Mouse (Mus musculus): ENCODE results near the gene Crybg3. TPM values are rescaled to one million over a fixed set of nuclear protein-coding genes. Genes with fewer than 3 reads are reported as not detected.
A peak's percentile ranks its signal among the peaks of the same experiment; 100 is the strongest.

Crybg3 gene
- polyA plus RNA-seq, 1 experiment from 2014 or later = 6.3 TPM

- Histone ChIP-seq H3K9me3 (ENCODE audit: control insufficient read depth, low read length) (no peaks in the 10 kb centered on the region), H3K27me3 (ENCODE audit: control insufficient read depth, insufficient read depth, low read length) (no peaks in the 10 kb centered on the region), H3K27ac (replicated peaks) (no peak overlapping the region), H3K9ac (ENCODE audit: low read length) (no peak overlapping the region), H3K4me2 (replicated peaks; ENCODE audit: low read depth) (no peak overlapping the region), H3K36me3 (ENCODE audit: control insufficient read depth, insufficient read depth, low read length) (peaks cover 9% of the 10 kb centered on the region), H3K4me1 (replicated peaks; ENCODE audit: control insufficient read depth, insufficient read depth) (no peaks in the 10 kb centered on the region), H3K4me3 (ENCODE audit: low read depth, low read length) (no peak overlapping the region)
- TF ChIP-seq EP300 (optimal IDR thresholded peaks at IDR 0.05) (no peak), CTCF (IDR thresholded peaks at IDR 0.05; ENCODE audit: low read depth) (no peak)
- 97% methylated on average over 3 of the region's 3 CpGs for WGBS
- DNase-seq (ENCODE audit: low spot score) = no peak
- ATAC-seq (ENCODE audit: low FRiP score, low TSS enrichment) = no peak
These were observed 101.6 kb downstream of the Crybg3 start for GRCm38 (mm10) chr16:59499180-59499579.

DNA sequence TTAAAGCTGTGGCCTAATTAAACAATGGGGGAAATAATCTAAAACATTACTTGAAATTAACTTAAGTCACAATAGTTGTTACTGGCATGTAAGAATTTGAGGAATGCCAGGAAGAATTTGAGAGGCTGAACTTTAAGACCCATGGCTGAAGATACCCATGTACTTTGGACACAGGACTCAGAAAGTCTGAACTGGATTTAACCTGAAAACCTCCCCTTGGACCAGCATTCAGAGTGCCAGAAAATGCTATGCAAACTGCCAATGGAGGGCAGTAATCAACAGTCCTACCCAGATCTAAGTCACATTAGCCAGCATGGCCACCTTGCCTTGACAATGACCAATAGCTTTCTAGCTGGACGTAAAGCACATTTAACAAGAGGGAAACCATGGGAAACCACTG lies 102.8 kb downstream of the Crybg3 start:
- no peak for ATAC-seq (ENCODE audit: low FRiP score, low TSS enrichment)
- H3K27ac ChIP-seq (replicated peaks) = no peak overlapping the region
- TF ChIP-seq CTCF (IDR thresholded peaks at IDR 0.05; ENCODE audit: low read depth) (no peak), EP300 (optimal IDR thresholded peaks at IDR 0.05) (no peak)
- H3K27me3 ChIP-seq (ENCODE audit: control insufficient read depth, insufficient read depth, low read length) = no peaks in the 10 kb centered on the region
- no peak overlapping the region for H3K4me2 ChIP-seq (replicated peaks; ENCODE audit: low read depth)
- H3K36me3 ChIP-seq (ENCODE audit: control insufficient read depth, insufficient read depth, low read length) = peaks cover 14% of the 10 kb centered on the region
- H3K4me3 ChIP-seq (ENCODE audit: low read depth, low read length) = no peak overlapping the region
- H3K4me1 ChIP-seq (replicated peaks; ENCODE audit: control insufficient read depth, insufficient read depth) = no peaks in the 10 kb centered on the region
- WGBS = 76% methylated on average over 1 of the region's 1 CpGs
- no peaks in the 10 kb centered on the region for H3K9me3 ChIP-seq (ENCODE audit: control insufficient read depth, low read length)
- no peak overlapping the region for H3K9ac ChIP-seq (ENCODE audit: low read length)
- no peak for DNase-seq (ENCODE audit: low spot score)

DNA sequence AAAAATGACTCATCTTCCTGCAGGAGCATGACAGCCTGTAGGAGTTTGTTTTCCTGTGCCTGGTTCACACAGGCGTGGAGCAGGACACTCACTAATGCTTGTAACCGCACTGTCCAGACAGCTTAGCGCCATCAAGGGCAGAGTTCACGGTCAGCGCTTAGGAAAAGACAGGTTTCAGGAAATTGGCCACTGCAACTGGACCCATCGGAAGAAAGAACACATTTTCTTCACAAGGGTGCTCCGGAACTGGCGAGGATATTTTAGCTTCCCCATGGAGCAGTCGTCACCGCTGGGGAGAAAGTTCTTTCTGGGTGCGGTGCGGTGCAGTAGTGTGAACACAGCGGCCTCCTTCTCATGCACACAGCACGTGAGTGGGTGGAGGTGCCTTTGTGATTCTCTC lies 107.6 kb downstream of the Crybg3 start:
- ATAC-seq (ENCODE audit: low FRiP score, low TSS enrichment) = no peak
- Histone ChIP-seq H3K27ac (replicated peaks) (no peak overlapping the region), H3K4me2 (replicated peaks; ENCODE audit: low read depth) (no peak overlapping the region), H3K27me3 (ENCODE audit: control insufficient read depth, insufficient read depth, low read length) (no peaks in the 10 kb centered on the region), H3K36me3 (ENCODE audit: control insufficient read depth, insufficient read depth, low read length) (peaks cover 18% of the 10 kb centered on the region), H3K4me3 (ENCODE audit: low read depth, low read length) (no peak overlapping the region), H3K9me3 (ENCODE audit: control insufficient read depth, low read length) (no peaks in the 10 kb centered on the region), H3K9ac (ENCODE audit: low read length) (no peak overlapping the region), H3K4me1 (replicated peaks; ENCODE audit: control insufficient read depth, insufficient read depth) (no peaks in the 10 kb centered on the region)
- 89% methylated on average over 14 of the region's 14 CpGs for WGBS
- no peak for DNase-seq (ENCODE audit: low spot score)
- TF ChIP-seq EP300 (optimal IDR thresholded peaks at IDR 0.05) = no peak
- TF ChIP-seq CTCF (IDR thresholded peaks at IDR 0.05; ENCODE audit: low read depth) = no peak

DNA sequence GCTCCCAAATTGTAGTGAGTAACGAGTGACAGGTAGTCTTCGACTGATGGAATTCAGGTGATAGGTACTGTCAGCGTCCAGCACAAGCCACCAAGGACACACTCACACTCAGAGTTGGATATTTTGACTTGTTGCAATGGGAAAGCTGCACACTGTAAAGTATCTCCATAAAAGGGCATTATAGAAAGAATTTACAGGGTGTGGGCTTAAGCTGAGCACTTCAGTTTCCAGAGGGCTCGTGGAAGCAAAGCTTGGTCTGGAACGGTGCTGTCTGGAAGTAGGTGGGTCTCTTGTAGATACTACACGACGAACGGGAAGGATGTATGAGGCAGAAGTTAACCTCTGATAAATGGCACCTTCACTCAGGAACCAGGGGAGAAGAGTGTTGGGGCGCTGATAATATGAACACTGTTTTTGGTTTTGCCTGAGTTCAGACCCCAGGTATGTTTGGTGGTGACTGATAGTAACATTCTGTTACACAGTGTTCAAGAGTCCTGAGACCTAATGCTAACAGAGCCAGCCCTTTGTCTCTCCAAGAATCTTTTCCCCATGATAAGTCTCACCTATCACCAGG lies 112.7 kb downstream of the Crybg3 start:
- no peak for DNase-seq (ENCODE audit: low spot score)
- H3K36me3 ChIP-seq (ENCODE audit: control insufficient read depth, insufficient read depth, low read length) = peaks cover 20% of the 10 kb centered on the region; the same call in 1 of the 2 replicates
- TF ChIP-seq EP300 (optimal IDR thresholded peaks at IDR 0.05) = no peak
- no peak for TF ChIP-seq CTCF (IDR thresholded peaks at IDR 0.05; ENCODE audit: low read depth)
- H3K27me3 ChIP-seq (ENCODE audit: control insufficient read depth, insufficient read depth, low read length) = no peaks in the 10 kb centered on the region
- H3K9ac ChIP-seq (ENCODE audit: low read length) = no peak overlapping the region
- WGBS = 65% methylated on average over 9 of the region's 9 CpGs
- peak; percentile 32; the same call in 1 of the 2 replicates for ATAC-seq (ENCODE audit: low FRiP score, low TSS enrichment)
- no peak overlapping the region for H3K4me2 ChIP-seq (replicated peaks; ENCODE audit: low read depth)
- H3K9me3 ChIP-seq (ENCODE audit: control insufficient read depth, low read length) = no peaks in the 10 kb centered on the region
- H3K27ac ChIP-seq (replicated peaks) = peak overlapping the region; percentile 41; the same call in 1 of the 2 replicates
- H3K4me3 ChIP-seq (ENCODE audit: low read depth, low read length) = no peak overlapping the region
- no peaks in the 10 kb centered on the region for H3K4me1 ChIP-seq (replicated peaks; ENCODE audit: control insufficient read depth, insufficient read depth)

DNA sequence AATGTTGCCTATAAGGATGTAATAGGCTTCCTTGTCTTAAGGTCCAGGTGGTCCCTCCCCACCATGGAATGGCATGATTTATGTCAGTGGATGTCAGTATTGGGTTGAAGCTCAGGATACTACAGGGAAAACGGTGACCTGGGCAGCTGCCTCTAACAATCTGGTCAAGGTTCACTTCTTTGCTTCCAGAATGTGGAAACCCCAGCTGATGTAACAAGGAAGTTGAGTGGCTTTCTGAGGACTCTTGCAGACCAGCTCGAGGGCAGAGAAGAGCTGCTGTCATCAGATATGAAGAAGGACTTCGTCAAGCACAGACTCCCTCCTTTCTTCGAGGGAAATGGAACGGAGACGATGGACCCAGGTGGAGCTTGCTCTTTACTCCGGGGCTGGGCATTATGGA lies 113.5 kb downstream of the Crybg3 start:
- ATAC-seq (ENCODE audit: low FRiP score, low TSS enrichment) (no peak), DNase-seq (ENCODE audit: low spot score) (no peak)
- Histone ChIP-seq H3K9ac (ENCODE audit: low read length) (no peak overlapping the region), H3K9me3 (ENCODE audit: control insufficient read depth, low read length) (no peaks in the 10 kb centered on the region), H3K36me3 (ENCODE audit: control insufficient read depth, insufficient read depth, low read length) (peaks cover 14% of the 10 kb centered on the region; the same call in 1 of the 2 replicates), H3K4me1 (replicated peaks; ENCODE audit: control insufficient read depth, insufficient read depth) (no peaks in the 10 kb centered on the region), H3K27me3 (ENCODE audit: control insufficient read depth, insufficient read depth, low read length) (no peaks in the 10 kb centered on the region), H3K27ac (replicated peaks) (no peak overlapping the region), H3K4me2 (replicated peaks; ENCODE audit: low read depth) (no peak overlapping the region), H3K4me3 (ENCODE audit: low read depth, low read length) (no peak overlapping the region)
- WGBS = 83% methylated on average over 7 of the region's 7 CpGs
- TF ChIP-seq CTCF (IDR thresholded peaks at IDR 0.05; ENCODE audit: low read depth) (no peak), EP300 (optimal IDR thresholded peaks at IDR 0.05) (no peak)

GRCm38 (mm10) chr16:59477955-59478354 lies 122.8 kb downstream of the Crybg3 start:
- peaks cover 3% of the 10 kb centered on the region; the same call in 1 of the 2 replicates for H3K36me3 ChIP-seq (ENCODE audit: control insufficient read depth, insufficient read depth, low read length)
- no peaks in the 10 kb centered on the region for H3K27me3 ChIP-seq (ENCODE audit: control insufficient read depth, insufficient read depth, low read length)
- no peaks in the 10 kb centered on the region for H3K9me3 ChIP-seq (ENCODE audit: control insufficient read depth, low read length)
- no peak overlapping the region for H3K27ac ChIP-seq (replicated peaks)
- 79% methylated on average over 3 of the region's 3 CpGs for WGBS
- DNase-seq (ENCODE audit: low spot score) (no peak), ATAC-seq (ENCODE audit: low FRiP score, low TSS enrichment) (no peak)
- no peak overlapping the region for H3K4me2 ChIP-seq (replicated peaks; ENCODE audit: low read depth)
- no peak overlapping the region for H3K9ac ChIP-seq (ENCODE audit: low read length)
- H3K4me3 ChIP-seq (ENCODE audit: low read depth, low read length) = no peak overlapping the region
- TF ChIP-seq EP300 (optimal IDR thresholded peaks at IDR 0.05) = no peak
- no peak for TF ChIP-seq CTCF (IDR thresholded peaks at IDR 0.05; ENCODE audit: low read depth)
- H3K4me1 ChIP-seq (replicated peaks; ENCODE audit: control insufficient read depth, insufficient read depth) = no peaks in the 10 kb centered on the region
